Mouse (Mus musculus) small intestine, adult 2 months (tissue): ENCODE results near the gene Mthfsd.
A peak's percentile ranks its signal among the peaks of the same experiment; 100 is the strongest.

ENCODE experiments used
- CTCF ChIP-seq: fragments of 200-500 bp; IDR thresholded peaks from 2 replicates; pipeline ENCODE4 v1.5.1; 2012; ENCODE audit warnings: low read depth, mild to moderate bottlenecking, control low read depth, inconsistent platforms, low read length, moderate library complexity, mixed read lengths; ENCODE audit not compliant: insufficient replicate concordance, insufficient read length; ENCODE audit errors: extremely low read depth
- POLR2A ChIP-seq: fragments of 200-500 bp; IDR thresholded peaks from 2 replicates; pipeline ENCODE4 v1.6.1; 2012; ENCODE audit warnings: low read depth, mild to moderate bottlenecking, control low read depth, inconsistent platforms, low read length, moderate library complexity

- TF ChIP-seq CTCF (peak; percentile 19; the same call in 1 of the 2 replicates), POLR2A (no peak)
These were observed 17.5 kb downstream of the Mthfsd start for GRCm38 (mm10) chr8:121090716-121091115.
